ENCODE assay signal across 22 mouse cellular contexts in the genomic region with DNA sequence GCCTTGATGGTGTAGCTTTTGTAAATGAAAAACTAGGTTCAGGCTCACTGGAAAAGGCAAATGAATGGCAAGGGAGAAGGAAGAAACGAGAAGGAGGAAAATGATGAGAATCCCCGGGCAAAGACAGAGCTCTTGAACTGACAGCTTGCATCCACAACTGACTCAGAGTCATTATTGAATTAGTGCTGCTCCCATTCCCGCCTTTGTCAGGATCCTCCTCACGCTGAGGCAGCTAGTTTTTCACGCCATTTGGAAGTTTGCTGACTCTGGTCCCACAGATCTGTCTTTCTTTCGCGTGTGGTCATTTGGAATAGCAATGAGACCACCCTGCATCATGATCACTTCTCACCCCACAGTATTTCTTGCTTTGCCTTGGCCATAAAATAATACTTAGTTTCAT.
A peak's percentile ranks its signal among the peaks of the same experiment; 100 is the strongest.
DNase-seq lines count a peak whose midpoint lies in the region; ATAC-seq and TF ChIP-seq lines count a peak whose summit lies in the region.
"Had no signal": no experiment of that assay in that cellular context is flagged by ENCODE, and none has a peak within 500 bp of the region (broad histone marks: within the 10 kb centered on the region; RNA-seq: fewer than 3 reads in every experiment).

No protein-coding gene starts in this region.

- TF ChIP-seq CTCF in hindbrain, postnatal 0 days (IDR thresholded peaks at IDR 0.05; ENCODE audit: low read depth) = no peak
- TF ChIP-seq CTCF in gastrocnemius, adult 2 months (IDR thresholded peaks at IDR 0.05) = no peak

- no peak overlapping the region for H3K9ac ChIP-seq in hindbrain, postnatal 0 days (replicated peaks; ENCODE audit: low read length)
- H3K9ac ChIP-seq: embryonic facial prominence, embryonic 12.5 days; heart, embryonic 12.5 days; limb, embryonic 15.5 days; liver, embryonic 15.5 days; midbrain, embryonic 12.5 days; neural tube, embryonic 13.5 days; stomach, embryonic 15.5 days had no signal

- DNase-seq in cerebellum, postnatal 4 days (ENCODE audit: low spot score in 2 of 2) = no peak
- DNase-seq in hindbrain, postnatal 0 days (ENCODE audit: low spot score) = peak; percentile 46
- DNase-seq in hindbrain, embryonic 10.5 days (ENCODE audit: low spot score) = no peak
- peak; percentile 28 for DNase-seq in cerebellum, adult 8-10 months
- DNase-seq in retina, embryonic 14.5 days (ENCODE audit: low spot score) = peak; percentile 86
- no peak for DNase-seq in gastrocnemius, adult 2 months
- no peak for DNase-seq in layer of hippocampus, adult 11-12 months (ENCODE audit: low spot score)
- DNase-seq: heart, postnatal 14 days; kidney, adult 18-20 months; layer of hippocampus, postnatal 36 days; right cerebral cortex, postnatal 25 days; thymus, adult 2 months had no signal

- H3K4me2 ChIP-seq in hindbrain, postnatal 0 days (ENCODE audit: low read depth, low read length) = no peak overlapping the region
- H3K4me2 ChIP-seq: embryonic facial prominence, embryonic 12.5 days; heart, embryonic 12.5 days; limb, embryonic 15.5 days; liver, embryonic 15.5 days; midbrain, embryonic 12.5 days; neural tube, embryonic 13.5 days; stomach, embryonic 15.5 days had no signal

- no peak overlapping the region for H3K4me3 ChIP-seq in hindbrain, postnatal 0 days (ENCODE audit: low read length)
- H3K4me3 ChIP-seq in hindbrain, embryonic 10.5 days = no peak overlapping the region
- H3K4me3 ChIP-seq in gastrocnemius, adult 2 months = no peak overlapping the region
- H3K4me3 ChIP-seq: embryonic facial prominence, embryonic 12.5 days; heart, embryonic 12.5 days; layer of hippocampus, adult 2 months; limb, embryonic 15.5 days; liver, embryonic 15.5 days; midbrain, embryonic 12.5 days; neural tube, embryonic 13.5 days; stomach, embryonic 15.5 days had no signal

- intact Hi-C loops in gastrocnemius, adult 2 months (cut with DNase I) = no loop called here

- H3K36me3 ChIP-seq in hindbrain, postnatal 0 days (ENCODE audit: insufficient read depth, low read length) = no peaks in the 10 kb centered on the region
- no peaks in the 10 kb centered on the region for H3K36me3 ChIP-seq in hindbrain, embryonic 10.5 days
- H3K36me3 ChIP-seq: embryonic facial prominence, embryonic 12.5 days; heart, embryonic 12.5 days; limb, embryonic 15.5 days; liver, embryonic 15.5 days; midbrain, embryonic 12.5 days; neural tube, embryonic 13.5 days; stomach, embryonic 15.5 days had no signal

- no peaks in the 10 kb centered on the region for H3K4me1 ChIP-seq in hindbrain, postnatal 0 days (ENCODE audit: insufficient read depth, low read length)
- no peaks in the 10 kb centered on the region for H3K4me1 ChIP-seq in hindbrain, embryonic 10.5 days (replicated peaks)
- H3K4me1 ChIP-seq: embryonic facial prominence, embryonic 12.5 days; heart, embryonic 12.5 days; limb, embryonic 15.5 days; liver, embryonic 15.5 days; midbrain, embryonic 12.5 days; neural tube, embryonic 13.5 days; stomach, embryonic 15.5 days had no signal

- ATAC-seq in cerebellum, adult (ENCODE audit: insufficient number of reproducible peaks, low FRiP score, low TSS enrichment) = peak; percentile 74
- ATAC-seq in hindbrain, postnatal 0 days = peak; percentile 75

- H3K9me3 ChIP-seq in hindbrain, postnatal 0 days (ENCODE audit: low read length) = no peaks in the 10 kb centered on the region
- no peaks in the 10 kb centered on the region for H3K9me3 ChIP-seq in hindbrain, embryonic 10.5 days
- H3K9me3 ChIP-seq: embryonic facial prominence, embryonic 12.5 days; heart, embryonic 12.5 days; limb, embryonic 15.5 days; liver, embryonic 15.5 days; midbrain, embryonic 12.5 days; neural tube, embryonic 13.5 days; stomach, embryonic 15.5 days had no signal

- H3K27ac ChIP-seq in hindbrain, postnatal 0 days = no peak overlapping the region
- no peak overlapping the region for H3K27ac ChIP-seq in hindbrain, embryonic 10.5 days
- no peak overlapping the region for H3K27ac ChIP-seq in gastrocnemius, adult 2 months
- H3K27ac ChIP-seq: embryonic facial prominence, embryonic 12.5 days; kidney, postnatal 0 days; layer of hippocampus, adult 2 months; limb, embryonic 15.5 days; liver, embryonic 15.5 days; midbrain, embryonic 12.5 days; neural tube, embryonic 13.5 days; stomach, embryonic 15.5 days had no signal

- 34% methylated on average over 7 of the region's 7 CpGs for WGBS in hindbrain, postnatal 0 days
- 55% methylated on average over 7 of the region's 7 CpGs for WGBS in hindbrain, embryonic 10.5 days

- no peaks in the 10 kb centered on the region for H3K27me3 ChIP-seq in hindbrain, postnatal 0 days (ENCODE audit: insufficient read depth, low read length)
- no peaks in the 10 kb centered on the region for H3K27me3 ChIP-seq in hindbrain, embryonic 10.5 days (ENCODE audit: insufficient read depth, poor library complexity, severe bottlenecking)
- H3K27me3 ChIP-seq: embryonic facial prominence, embryonic 12.5 days; heart, embryonic 12.5 days; limb, embryonic 15.5 days; liver, embryonic 15.5 days; midbrain, embryonic 12.5 days; neural tube, embryonic 13.5 days; stomach, embryonic 15.5 days had no signal

Comparison
In these comparisons a context has a peak if more than half of its experiments do, and no peak if none do; other contexts are left out.
1. DNase-seq: peak in hindbrain, postnatal 0 days (single experiment), cerebellum, adult 8-10 months (single experiment) and retina, embryonic 14.5 days (single experiment); none in cerebellum, postnatal 4 days (0 of 2), hindbrain, embryonic 10.5 days (single experiment), gastrocnemius, adult 2 months (single experiment) and layer of hippocampus, adult 11-12 months (single experiment).